8 mouse cellular contexts compared by ENCODE assay signal in the genomic region with DNA sequence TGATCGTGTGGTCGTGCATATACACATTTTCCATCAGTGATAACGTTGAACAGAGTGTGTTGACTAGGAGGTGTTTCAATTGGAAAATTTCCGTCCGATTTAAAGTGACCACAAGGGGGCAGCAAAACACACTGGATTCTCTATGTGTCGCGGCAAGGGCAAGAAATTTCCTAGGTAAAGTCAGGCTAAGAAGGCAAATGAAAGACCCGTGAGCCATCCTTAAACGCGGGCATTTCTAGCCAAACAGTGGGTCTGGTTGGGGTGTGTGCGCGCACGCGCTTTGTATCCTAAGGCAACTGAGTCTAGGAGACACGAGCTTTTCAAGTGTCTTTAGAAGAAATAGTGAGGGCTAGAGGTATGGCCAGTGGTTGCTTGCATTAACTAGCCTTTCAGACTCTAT.
DNase-seq lines count a peak whose midpoint lies in the region; ATAC-seq lines count a peak whose summit lies in the region.

No protein-coding gene starts in this region.

- H3K9me3 ChIP-seq in hindbrain, embryonic 16.5 days (ENCODE audit: control insufficient read depth, low read length) = no peaks in the 10 kb centered on the region

- H3K27ac ChIP-seq in hindbrain, embryonic 16.5 days (ENCODE audit: low read depth, low read length) = no peak overlapping the region
- H3K27ac ChIP-seq in macrophage = peak overlapping the region; percentile 66

- H3K4me1 ChIP-seq in hindbrain, embryonic 16.5 days (ENCODE audit: control insufficient read depth, insufficient read depth, low read depth, low read length) = no peaks in the 10 kb centered on the region

- H3K79me2 ChIP-seq in macrophage (ENCODE audit: inconsistent target) = no peaks in the 10 kb centered on the region

- peak; percentile 70 for DNase-seq in WW6 (ENCODE audit: low read depth, low spot score)
- peak; percentile 59 to 80 for DNase-seq in cerebellum, postnatal 36 days
- peak; percentile 79 for DNase-seq in gastrocnemius, adult 18-20 months (ENCODE audit: low spot score)
- peak; percentile 81 to 84 for DNase-seq in left cerebral cortex, adult 18-20 months (ENCODE audit: low spot score in 2 of 2)
- DNase-seq in right cerebral cortex, adult 18-20 months = peak; percentile 80
- DNase-seq in urinary bladder, postnatal 10 days (ENCODE audit: low spot score) = peak; percentile 9

- ATAC-seq in hindbrain, embryonic 16.5 days = peak; percentile 54

- 16% methylated on average over 15 of the region's 15 CpGs for WGBS in hindbrain, embryonic 16.5 days
- WGBS in macrophage (ENCODE audit: missing documents) = under 1% methylated on average over 15 of the region's 15 CpGs

- H3K27me3 ChIP-seq in hindbrain, embryonic 16.5 days (replicated peaks; ENCODE audit: control insufficient read depth, insufficient read depth, low read length) = no peaks in the 10 kb centered on the region

- peak overlapping the region; percentile 59 for H3K4me2 ChIP-seq in hindbrain, embryonic 16.5 days (ENCODE audit: low read length)

- no peaks in the 10 kb centered on the region for H3K36me3 ChIP-seq in hindbrain, embryonic 16.5 days (ENCODE audit: control insufficient read depth, insufficient read depth, low read length)
- H3K36me3 ChIP-seq in macrophage (ENCODE audit: inconsistent target) = no peaks in the 10 kb centered on the region

- H3K4me3 ChIP-seq in hindbrain, embryonic 16.5 days (ENCODE audit: low read length) = peak overlapping the region; percentile 19
- H3K4me3 ChIP-seq in macrophage (ENCODE audit: inconsistent target) = peak overlapping the region; percentile 33

- H3K9ac ChIP-seq in hindbrain, embryonic 16.5 days (ENCODE audit: low read depth, low read length) = no peak overlapping the region

Comparison
In these comparisons a context has a peak if more than half of its experiments do, and no peak if none do; other contexts are left out.
1. DNase-seq: peak in every context shown above with its lines; median percentile 82 in left cerebral cortex, adult 18-20 months; 80 in right cerebral cortex, adult 18-20 months; 79 in gastrocnemius, adult 18-20 months; 70 in WW6; 70 in cerebellum, postnatal 36 days; 9 in urinary bladder, postnatal 10 days.